Mouse (Mus musculus) adrenal gland, postnatal 36 days (tissue): ENCODE results near the gene Sdcbp2. TPM values are rescaled to one million over a fixed set of nuclear protein-coding genes. Genes with fewer than 3 reads are reported as not detected.
A peak's percentile ranks its signal among the peaks of the same experiment; 100 is the strongest.
"Not testable (repeated sequence)": the region's sequence is repeated elsewhere in the genome, so short reads cannot be mapped to it uniquely, and the experiment has no call there.

Experiments used
- DNase-seq, 2 experiments: peaks; one replicate each; pipeline ENCODE4 v3.0.0; 2021; ENCODE audit warnings: mixed read lengths in 1 of 2
- total RNA-seq, 2 experiments: library from RNA; stranded (reverse); gene quantifications; 2 replicates each; pipeline ENCODE4 v1.2.3; 2021

Gene Sdcbp2
- total RNA-seq, 2 experiments from 2014 or later: 1.5 to 2.0 TPM

GRCm38 (mm10) chr2:151566856-151567255 lies 5.6 kb upstream of the Sdcbp2 start:
- DNase-seq: peak; percentile 30 to 59

GRCm38 (mm10) chr2:151569452-151569851 lies 3.0 kb upstream of the Sdcbp2 start:
- DNase-seq: peak; percentile 72 to 76

GRCm38 (mm10) chr2:151573667-151574066 lies 1.2 kb downstream of the Sdcbp2 start:
- no peak for DNase-seq

GRCm38 (mm10) chr2:151574607-151575006 lies 2.2 kb downstream of the Sdcbp2 start:
- no peak for DNase-seq

- peak; percentile 7 to 38 for DNase-seq
Measured at GRCm38 (mm10) chr2:151575119-151575698, 2.8 kb downstream of the Sdcbp2 start.

- peak; percentile 91 to 93 for DNase-seq
Measured at GRCm38 (mm10) chr2:151575699-151576389, 3.4 kb downstream of the Sdcbp2 start.

GRCm38 (mm10) chr2:151579183-151579582 lies 6.8 kb downstream of the Sdcbp2 start:
- DNase-seq: no peak

GRCm38 (mm10) chr2:151580945-151581344 lies 8.5 kb downstream of the Sdcbp2 start:
- no peak for DNase-seq

- DNase-seq: no peak
Measured at GRCm38 (mm10) chr2:151585934-151586333, 13.5 kb downstream of the Sdcbp2 start.

GRCm38 (mm10) chr2:151586807-151587206 lies 14.4 kb downstream of the Sdcbp2 start:
- no peak for DNase-seq

GRCm38 (mm10) chr2:151587306-151587705 lies 14.9 kb downstream of the Sdcbp2 start:
- DNase-seq: no peak

- no peak for DNase-seq
Measured at GRCm38 (mm10) chr2:151598068-151598467, 25.6 kb downstream of the Sdcbp2 start.

GRCm38 (mm10) chr2:151602106-151602505 lies 29.7 kb downstream of the Sdcbp2 start:
- DNase-seq: no peak

GRCm38 (mm10) chr2:151603630-151604029 lies 31.2 kb downstream of the Sdcbp2 start:
- peak in 1 of 2 experiments; percentile 12 for DNase-seq

- DNase-seq: peak; percentile 10 to 41
Measured at GRCm38 (mm10) chr2:151605437-151605987, 33.1 kb downstream of the Sdcbp2 start.

GRCm38 (mm10) chr2:151608435-151608834 lies 36.0 kb downstream of the Sdcbp2 start:
- DNase-seq: no peak

- DNase-seq: peak; percentile 59 to 66
Measured at GRCm38 (mm10) chr2:151609974-151610373, 37.6 kb downstream of the Sdcbp2 start.

- DNase-seq: not testable (repeated sequence)
Measured at GRCm38 (mm10) chr2:151615779-151616178, 43.4 kb downstream of the Sdcbp2 start.

GRCm38 (mm10) chr2:151616551-151617329 lies 44.3 kb downstream of the Sdcbp2 start:
- DNase-seq: no peak

GRCm38 (mm10) chr2:151623776-151624175 lies 51.4 kb downstream of the Sdcbp2 start:
- no peak for DNase-seq

GRCm38 (mm10) chr2:151626296-151626695 lies 53.9 kb downstream of the Sdcbp2 start:
- no peak for DNase-seq

- DNase-seq: peak in 1 of 2 experiments; percentile 33
Measured at GRCm38 (mm10) chr2:151628011-151628410, 55.6 kb downstream of the Sdcbp2 start.

GRCm38 (mm10) chr2:151629310-151629709 lies 56.9 kb downstream of the Sdcbp2 start:
- DNase-seq: peak; percentile 6 to 20
